Mouse (Mus musculus) lung, adult 18-20 months (tissue): Measurements from ENCODE around the gene Sorcs3.

Experiments
- DNase-seq, 2 experiments: peaks; one replicate each; pipeline ENCODE4 v3.0.0; 2022; ENCODE audit warnings: mixed read lengths in 2 of 2

The Sorcs3 gene

DNA sequence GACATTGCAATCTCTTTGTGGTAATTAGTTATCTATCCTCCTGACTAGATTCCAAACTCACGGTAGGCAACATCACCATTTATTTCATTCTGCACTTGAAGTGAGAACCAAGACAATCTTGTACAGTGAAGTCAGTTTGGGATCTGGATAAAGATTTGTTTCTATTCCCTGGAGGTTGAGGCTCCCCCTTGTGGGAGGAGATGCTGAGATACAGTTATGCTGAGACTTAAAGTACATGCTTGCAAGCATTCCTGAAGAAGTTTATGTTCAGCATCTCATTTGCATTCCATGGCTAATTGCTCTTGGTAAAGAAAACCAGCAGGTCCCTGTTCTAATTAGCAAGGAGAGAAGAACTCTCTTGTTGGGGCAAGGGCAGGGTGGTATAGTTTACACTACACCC lies 185.7 kb downstream of the Sorcs3 start:
- DNase-seq = no peak

DNA sequence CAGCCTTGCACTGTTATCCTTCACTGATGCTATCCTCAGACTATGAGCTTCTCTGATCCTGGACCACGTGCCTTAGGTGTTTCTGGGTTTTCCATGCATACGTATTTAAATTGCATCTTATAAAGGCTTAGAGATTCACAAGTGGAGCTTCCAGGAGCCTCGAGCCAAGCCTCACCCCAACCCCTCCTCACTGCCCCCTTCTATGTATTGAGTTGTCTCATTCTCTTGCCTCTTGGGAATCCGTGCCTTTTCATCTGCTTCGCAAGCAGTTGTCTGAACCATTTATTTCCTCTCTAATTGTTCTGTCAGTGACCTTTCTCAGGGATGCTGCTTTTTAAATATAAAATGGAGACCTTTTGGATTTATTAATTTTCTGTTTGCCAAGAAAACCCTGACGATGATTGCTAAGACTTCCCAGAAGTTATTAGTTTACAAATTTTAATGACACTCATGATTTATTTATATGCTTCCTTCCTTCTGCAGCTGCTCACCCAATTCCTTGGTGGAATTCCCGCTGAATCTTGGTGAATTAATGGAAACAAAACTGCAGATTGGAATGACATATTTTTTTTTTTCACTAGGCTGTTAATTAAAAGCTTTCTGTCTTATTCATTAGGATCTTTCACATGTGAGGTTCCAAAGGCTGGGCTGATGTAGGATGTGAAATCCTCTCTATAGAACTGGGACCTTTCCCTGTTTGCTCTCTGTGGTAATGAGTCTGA lies 199.1 kb downstream of the Sorcs3 start:
- no peak for DNase-seq

DNA sequence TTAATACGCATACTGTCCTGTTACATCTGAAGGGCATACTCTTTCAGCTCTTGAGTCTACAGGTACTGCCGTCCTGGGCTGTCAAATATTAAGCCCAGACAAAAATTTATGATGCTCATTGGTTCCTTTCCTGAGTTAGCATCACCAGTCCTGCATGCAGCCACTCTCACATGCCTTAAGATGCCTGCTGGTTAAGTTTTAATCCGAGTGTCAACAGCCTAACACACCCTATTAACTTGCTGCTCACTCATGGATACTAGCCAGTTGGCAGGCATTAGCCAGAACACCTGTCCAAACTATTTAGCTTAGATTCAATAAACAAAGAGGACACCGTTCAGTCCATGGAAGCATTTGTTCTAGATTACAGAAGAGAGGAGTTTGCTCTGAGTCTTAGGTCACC lies 202.4 kb downstream of the Sorcs3 start:
- peak in 1 of 2 experiments; percentile 2 for DNase-seq

DNA sequence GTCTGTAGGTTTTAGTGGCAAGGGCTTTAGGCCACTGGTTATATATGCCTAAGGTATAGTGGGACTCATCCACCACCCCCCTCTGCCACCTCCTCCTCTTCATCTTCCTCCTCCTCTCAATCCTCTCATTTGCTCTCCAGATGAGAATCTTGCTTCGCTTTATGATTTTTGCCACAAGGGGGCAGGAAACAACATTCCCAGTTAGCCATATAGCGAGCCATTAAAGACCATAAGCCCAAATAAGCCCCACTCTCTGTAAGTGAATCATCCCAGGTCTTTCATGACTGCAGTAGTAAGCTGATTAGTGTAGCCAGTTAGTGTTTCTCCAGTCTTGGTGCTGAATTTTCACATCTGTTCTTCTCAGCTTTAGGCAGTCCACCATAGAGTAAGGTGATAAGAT lies 205.5 kb downstream of the Sorcs3 start:
- no peak for DNase-seq

DNA sequence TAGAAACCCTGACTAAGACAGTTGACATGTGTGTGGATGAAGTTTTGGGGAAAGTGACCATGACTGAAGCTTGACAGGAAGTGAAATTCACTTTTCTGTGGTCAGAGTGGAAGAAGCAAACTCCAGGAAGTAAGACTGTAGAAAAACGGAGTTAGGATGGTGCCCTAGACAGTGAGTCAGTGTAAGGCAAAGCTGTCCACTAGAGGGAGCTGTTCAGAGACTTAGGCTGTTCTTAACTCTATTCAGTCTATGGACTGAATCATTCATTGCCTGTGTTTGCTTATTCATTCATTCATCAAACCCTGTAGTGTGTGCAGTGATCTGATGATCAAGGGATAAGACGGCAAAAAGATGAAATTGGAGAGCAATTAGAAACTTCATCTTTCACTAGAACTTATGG lies 208.0 kb downstream of the Sorcs3 start:
- peak in 1 of 2 experiments; percentile 5 for DNase-seq

DNA sequence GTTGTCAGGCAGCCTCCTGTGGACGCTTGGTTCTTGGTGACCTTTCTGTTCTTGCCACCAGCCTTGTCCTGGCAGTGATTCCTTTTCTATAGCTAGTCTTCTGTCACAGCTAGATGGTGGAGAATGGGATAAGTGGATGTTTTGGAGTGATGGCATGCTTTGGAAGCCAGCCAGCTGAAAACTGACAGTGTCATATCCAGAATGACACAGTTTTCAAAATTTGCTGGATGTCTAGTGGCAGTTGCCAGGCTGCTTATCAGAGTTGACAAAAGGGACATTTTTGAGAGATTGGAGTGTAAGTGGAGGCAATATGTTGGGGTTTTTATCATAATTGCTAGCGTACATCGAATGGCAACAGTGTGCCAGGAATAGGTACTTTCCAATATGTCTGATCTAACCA lies 212.5 kb downstream of the Sorcs3 start:
- DNase-seq = no peak

DNA sequence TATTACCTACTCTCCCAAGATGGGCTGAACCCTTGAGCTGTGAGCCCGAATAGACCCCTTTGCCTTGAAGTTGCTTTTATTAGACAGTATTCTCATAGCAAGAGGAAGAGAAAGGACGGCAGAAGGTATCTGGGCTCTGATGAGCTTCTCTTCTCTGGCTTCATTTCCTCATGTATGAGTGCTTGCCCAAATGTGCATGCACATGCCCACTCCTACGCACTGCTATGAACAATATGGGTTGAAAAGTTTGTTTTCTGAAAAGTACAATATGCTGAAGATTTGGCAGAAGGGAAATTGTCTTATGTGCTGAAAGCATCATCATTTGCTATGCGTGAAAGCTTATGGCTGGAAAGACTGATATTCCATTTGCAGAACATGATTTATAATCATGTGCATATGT lies 223.4 kb downstream of the Sorcs3 start:
- no peak for DNase-seq

DNA sequence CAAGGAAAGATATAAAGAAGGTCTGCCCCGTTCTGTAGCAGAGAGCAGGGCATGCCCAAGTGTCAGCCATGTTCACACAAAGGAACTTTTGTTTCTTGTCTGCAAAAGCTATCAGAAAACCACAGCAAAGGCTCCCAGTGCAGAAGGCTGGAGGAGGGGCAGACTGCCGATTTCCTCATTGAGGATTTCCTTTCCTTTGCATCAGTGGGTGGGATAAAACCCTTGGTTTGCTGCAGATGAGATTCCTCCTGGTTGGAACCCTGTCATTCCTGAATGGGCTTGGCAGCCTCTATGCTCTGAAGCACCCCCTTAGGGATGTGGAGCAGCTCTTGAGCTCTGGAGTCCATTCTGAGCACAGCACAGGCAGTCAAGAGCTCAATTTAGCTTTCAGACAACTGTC lies 223.9 kb downstream of the Sorcs3 start:
- peak; percentile 21 to 43 for DNase-seq

DNA sequence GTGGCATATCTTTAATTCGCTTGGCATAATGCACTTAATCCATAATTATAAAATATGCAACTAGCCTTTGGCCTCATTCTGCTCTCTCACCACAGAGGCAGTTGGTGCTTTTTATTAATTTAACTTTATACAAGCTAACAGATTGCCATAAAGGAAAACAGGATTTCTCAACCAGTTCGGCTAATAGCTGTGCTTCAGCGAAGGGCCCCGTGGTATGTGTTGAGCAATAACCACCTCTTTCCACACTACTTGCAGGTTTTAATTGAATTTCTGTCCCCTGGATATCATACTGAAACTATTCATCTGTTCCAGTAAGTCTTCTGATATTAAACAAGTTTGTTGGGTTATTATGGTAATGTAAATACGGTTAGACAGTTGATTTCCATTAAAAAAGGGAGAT lies 224.5 kb downstream of the Sorcs3 start:
- peak; percentile 15 to 33 for DNase-seq

DNA sequence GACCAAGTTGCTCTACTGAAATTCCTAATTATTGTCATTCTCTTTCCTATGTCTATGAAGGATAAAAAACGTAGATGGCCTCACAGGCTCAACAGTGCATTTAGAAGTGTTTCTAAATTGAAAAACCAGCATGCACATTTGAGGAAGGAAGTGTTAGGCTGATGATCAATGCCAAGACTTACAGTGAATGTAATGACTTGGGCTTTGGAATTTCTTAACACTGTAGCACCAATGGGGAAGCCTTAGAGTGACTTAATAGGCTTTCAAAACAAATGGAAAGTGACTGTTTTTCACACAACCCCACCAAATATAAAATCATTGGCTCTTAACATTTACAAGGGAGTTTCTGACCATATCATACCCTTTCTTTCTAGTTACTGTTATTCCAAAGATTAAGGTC lies 232.6 kb downstream of the Sorcs3 start:
- no peak for DNase-seq

DNA sequence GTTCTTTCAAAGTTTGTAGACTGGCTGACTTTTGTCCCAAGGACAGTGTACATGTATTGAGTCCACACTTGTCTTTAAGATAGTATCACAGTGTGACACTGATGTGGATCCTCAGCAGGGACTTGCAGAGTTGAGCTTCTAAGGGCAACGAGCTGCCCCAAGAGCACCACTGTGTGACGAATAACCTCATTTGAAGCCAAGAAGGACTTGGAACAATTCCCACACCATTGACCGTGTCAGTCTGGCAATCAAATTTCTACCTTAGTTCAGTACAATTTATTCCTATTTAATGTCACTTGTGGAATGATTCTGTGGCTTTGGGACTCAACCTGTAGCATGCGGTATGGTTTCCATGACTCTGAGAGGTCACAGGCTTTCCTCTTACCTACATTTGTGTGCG lies 255.3 kb downstream of the Sorcs3 start:
- DNase-seq = no peak

DNA sequence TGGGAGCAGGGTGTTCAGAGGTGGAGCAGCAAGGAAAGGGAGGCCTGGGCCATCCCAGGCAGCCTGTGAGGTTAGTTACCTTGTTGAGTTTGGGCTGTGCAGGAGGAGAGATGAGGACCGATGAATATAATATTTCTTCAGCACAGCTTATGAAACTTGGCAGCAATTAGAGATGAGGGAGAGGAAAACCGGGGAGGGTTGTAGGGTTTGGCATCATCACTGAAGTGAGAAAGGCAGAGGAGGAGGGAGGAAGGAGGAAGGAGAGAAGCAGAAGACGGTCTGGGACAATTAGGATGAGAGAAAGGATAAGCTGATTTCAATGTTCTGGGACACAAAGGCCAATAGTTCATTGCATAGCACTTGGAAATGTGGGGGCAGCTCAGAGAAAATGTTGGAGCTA lies 256.6 kb downstream of the Sorcs3 start:
- DNase-seq = no peak

DNA sequence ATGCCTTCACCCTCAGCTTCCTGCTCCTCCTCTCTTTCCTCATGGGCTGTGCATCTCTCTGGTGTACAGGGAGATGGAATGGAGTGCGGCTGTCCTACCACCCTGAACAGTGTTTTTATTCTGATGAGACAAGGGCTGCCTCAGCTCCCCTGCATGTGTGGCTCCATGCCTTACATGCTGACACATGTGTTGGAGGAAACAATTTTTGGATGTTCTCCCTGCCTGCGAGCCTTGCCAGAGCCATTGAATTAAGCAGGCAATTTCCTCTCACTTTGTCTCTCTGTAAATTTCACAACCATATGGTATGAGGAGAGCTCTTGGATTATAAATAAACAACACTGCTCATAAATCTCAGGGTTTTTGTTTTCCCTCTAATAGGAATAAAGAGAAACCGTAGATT lies 257.7 kb downstream of the Sorcs3 start:
- no peak for DNase-seq

DNA sequence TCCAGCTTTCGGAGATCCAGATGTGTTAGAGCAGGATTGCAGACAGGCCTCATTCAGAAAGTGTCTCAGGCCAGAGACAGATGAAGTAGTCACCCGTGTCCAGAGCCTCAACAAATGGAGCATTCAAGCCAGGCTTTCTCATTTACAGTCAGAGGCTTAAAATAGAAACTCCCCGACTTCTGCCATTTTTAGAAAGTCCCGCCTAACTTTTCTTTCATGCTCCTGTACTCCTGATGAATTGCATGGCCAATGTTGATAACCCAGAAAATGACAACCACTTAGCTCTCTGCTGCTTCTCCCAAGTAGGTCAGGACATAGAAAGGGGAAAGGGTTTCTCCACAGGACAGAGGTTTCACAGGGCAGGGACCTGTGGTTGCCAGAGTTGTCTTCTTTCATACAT lies 261.6 kb downstream of the Sorcs3 start:
- no peak for DNase-seq

DNA sequence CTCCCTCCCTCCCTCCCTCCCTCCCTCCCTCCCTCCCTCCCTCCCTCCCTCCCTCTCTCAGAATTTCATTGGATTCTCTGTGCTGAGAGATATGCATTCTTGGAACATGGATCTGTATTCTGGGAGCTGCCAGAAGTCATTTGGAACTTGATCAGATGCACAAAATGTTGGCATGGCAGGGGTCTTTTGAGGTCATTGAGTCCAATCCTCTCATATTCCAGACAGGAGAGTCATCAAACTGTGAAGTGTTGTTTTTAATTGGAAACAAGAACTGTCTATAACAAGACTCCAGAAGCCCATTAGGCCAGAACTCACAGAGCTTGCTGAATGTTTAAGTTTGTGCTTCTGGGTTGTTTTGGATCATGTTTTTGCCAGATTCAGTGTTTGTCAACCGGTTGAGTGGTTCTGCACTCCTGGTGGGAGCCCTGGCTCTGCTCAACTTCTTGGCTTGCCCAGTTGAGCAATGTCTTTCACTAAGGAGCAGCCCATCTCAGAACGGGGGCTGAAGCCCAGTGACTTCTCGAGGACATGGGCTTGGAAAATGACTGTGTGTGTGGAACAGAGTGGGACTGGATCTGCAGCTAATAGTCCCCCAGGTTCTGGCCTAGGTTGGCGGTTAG lies 264.1 kb downstream of the Sorcs3 start:
- no peak for DNase-seq

DNA sequence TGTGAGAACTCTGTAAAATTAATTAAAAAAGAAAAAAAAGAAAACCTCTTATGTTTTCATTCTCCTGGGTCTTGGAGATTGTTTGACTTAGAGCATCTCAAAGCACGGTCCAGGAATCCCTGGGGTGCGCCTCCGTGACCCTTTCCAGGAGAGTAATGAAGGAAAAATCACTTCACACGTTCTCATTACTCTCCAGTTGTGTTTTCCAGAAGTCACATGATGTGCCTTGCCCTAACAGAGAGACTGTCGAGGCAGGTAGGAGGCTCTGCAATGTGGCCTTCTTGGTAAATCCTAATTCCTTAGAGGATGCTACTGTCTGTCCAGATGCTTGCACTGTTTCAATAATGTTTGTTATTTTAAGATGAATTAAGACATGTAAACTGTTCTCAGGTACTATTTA lies 266.1 kb downstream of the Sorcs3 start:
- DNase-seq = no peak

DNA sequence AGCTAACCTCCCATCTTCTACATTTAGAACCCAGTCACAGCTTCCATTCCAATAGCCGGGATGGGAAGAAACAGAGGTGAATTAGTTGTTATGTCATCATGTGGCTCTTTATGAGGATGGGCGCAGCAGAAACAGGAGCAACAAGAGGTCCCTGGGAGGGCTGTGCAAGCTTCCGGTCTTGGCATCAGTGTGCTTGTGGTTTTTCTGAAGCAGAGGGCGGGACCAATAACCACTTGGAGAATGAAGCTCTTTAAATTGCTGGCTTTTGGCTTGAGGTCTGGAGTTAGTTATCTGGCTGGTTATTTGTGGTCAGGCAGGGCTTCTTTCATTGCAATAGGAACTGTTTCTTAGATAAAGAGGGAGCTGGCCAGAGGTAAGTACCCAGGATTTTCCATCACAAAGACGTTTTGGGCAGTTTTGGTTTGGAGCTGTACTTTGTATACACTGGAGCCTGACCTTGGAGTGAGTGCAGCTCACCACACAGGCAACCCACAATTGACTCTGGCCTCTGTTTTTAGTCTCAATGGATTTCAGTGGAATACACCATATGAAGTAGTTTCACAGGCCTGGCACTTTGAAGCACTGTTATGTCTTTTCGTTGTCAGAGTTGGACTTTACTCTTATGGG lies 270.1 kb downstream of the Sorcs3 start:
- no peak for DNase-seq

DNA sequence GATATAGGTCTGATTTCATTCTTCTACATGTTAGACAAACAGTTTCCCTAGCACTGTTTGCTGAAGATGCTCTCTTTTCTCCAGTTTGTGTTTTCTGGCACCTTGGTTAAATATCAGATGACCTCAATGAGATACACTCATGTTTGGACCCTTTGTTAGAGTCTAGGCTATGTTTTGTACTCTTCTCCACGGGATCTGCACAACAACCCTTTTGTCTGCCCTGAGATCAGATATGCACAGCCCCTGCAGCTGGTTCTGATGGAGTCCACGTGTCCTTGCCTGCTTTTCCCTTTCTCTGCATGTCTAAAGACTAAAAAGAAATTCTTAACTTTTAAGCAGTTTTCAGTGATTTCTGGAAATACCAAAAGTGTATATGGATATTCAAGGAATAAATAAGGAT lies 273.0 kb downstream of the Sorcs3 start:
- no peak for DNase-seq

DNA sequence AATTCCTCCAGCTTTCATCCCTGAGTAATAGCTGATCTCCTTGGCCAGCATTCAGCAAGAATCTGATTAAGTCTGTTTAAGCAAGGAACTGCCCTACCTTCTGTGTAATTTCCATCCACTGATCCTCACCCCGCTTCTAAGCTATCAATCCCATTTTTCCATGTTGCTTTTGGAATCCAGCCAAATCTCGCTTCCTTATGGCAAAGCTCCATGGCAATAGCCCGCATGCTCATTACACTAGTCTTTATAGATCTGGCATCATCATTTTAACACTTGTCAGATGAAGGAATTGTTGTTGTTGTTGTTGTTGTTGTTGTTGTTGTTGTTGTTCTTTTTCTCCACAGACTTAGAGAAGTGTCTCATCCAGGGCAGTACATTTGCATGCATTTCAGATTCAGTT lies 277.1 kb downstream of the Sorcs3 start:
- DNase-seq = no peak

DNA sequence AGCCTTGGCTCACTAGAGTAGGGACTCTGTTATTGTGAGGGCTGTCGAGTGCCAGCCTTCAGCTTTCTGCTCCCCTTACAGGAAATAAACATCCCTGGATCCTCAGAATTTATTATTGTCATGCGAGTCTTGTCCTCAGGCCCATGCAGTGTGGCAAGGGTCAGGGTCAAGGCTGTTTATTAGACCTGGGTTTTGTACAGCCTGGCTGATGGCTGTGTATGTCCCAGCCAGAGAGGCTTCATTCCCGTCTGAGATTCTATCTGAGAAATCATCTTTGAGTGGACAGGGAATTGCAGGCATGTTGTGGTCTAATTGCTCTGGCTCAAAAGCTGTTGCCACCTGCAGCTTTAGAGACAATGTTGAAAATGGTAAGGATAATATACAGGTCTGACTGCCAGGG lies 285.3 kb downstream of the Sorcs3 start:
- no peak for DNase-seq

DNA sequence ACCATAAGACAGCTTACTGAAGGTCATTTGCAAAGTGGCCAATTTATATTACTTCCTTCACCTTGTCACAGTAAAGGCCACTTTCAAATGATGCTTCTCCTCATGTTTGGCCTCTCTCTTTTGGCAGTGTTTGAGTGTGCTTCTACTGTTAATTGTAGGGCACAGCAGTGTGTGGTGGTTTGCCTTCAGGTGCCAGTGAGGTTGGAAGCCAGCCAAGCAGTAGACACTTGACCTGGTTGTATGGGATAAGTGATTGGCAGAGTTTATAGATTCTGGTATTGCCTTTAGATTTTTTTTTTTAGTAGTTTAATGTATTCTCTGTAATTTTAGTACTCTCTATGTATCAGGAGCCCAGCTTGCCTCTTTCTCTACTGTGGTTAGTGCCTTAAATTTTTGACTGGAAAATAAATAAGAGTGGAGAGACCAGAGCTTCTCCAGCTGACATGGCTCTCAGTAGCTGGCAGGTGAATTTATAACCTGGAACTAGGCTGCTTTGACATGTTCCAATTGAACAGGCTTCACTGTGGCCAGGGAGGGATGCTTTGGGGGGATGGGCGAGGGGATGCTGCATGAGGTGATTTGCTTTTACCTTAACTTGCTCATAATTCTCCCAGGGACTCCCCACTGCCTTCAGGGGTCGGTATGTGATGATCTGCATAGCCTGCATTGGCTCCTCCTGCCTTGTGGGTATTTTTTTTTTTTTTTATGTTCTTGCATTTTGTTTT lies 298.2 kb downstream of the Sorcs3 start:
- peak in 1 of 2 experiments; percentile 1 for DNase-seq

DNA sequence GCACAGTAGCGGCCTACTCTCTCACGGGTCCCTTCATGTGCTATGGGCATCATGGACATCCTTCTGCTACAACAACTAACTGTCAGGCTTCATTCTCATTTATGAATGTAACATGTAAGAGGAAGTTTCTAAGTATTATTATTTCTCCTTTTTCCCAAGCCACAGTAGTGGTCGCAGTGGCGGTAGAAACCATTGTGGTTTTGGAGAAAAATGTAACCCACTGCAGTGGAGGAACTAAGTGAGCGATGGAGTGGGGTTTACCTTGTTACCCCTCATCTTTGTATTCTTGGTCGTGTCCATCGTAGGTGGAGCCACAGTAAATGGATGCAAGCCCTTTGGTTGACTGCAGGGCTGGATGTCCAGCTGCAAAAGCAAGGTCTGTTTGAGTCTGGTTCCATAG lies 318.0 kb downstream of the Sorcs3 start:
- no peak for DNase-seq

DNA sequence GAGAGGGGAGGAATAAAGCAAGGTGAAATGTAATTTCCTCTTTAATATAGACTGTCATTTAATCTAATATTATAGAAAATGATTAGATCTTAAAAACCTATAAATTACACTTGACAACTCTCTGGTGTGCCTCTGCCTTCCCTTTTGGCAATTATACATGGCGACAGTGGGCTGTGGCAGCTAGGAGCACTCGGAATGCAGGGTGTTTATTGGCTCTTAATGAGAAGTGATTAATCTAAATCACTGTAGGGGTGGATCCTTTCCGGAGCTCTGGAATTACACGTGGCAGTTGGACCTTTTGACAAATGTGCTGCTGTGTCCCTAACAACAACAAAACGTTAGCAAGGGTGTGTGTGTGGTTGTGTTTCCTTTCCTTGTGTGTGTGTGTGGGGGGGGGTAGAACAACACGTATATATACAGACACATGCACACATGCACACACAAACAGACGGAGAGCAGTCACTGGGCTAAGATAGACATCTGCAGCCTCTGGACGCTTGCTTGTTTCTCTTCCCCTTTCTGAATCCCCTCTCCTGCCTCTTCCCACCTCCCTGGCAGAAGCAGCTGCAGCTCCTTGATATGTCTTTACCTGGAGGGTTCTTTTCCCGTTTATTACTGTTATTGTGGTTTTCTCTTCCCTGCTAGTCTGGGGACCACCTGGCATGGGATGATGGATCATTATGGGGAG lies 318.8 kb downstream of the Sorcs3 start:
- DNase-seq = no peak
